Mouse (Mus musculus) megakaryocyte-erythroid progenitor cell, adult 5-6 weeks (primary cell): ENCODE results near the gene Pitpnm1. TPM values are rescaled to one million over a fixed set of nuclear protein-coding genes. Genes with fewer than 3 reads are reported as not detected.
"Not testable (repeated sequence)": the region's sequence is repeated elsewhere in the genome, so short reads cannot be mapped to it uniquely, and the experiment has no call there.

Experiments
- ATAC-seq: replicated peaks from 2 replicates; pipeline ENCODE4 v1.8.0; 2016; ENCODE audit warnings: mild to moderate bottlenecking, inconsistent platforms; ENCODE audit not compliant: severe bottlenecking, poor library complexity, low FRiP score, low TSS enrichment
- total RNA-seq, 2 experiments: library from RNA; stranded (forward) in 1 of 2; stranded (reverse) in 1 of 2; fragments of 200-1000, 215-1000 nt in 1 of 2; fragments of >200 nt in 1 of 2; fragmentation: Nextera tagmentation in 1 of 2; gene quantifications; 2 replicates each; pipeline ENCODE4 v1.2.3; 2014 to 2017

Pitpnm1 gene
- total RNA-seq, 2 experiments from 2014 or later = 7.7 to 42.3 TPM

- ATAC-seq = no peak
Measured at GRCm38 (mm10) chr19:4066877-4067276, 32.9 kb upstream of the Pitpnm1 start.

- not testable (repeated sequence) for ATAC-seq
Measured at GRCm38 (mm10) chr19:4068242-4068641, 31.6 kb upstream of the Pitpnm1 start.

GRCm38 (mm10) chr19:4068717-4069410 is 30.9 kb upstream of the Pitpnm1 start:
- no peak for ATAC-seq

- ATAC-seq = no peak
Measured at GRCm38 (mm10) chr19:4070311-4070710, 29.5 kb upstream of the Pitpnm1 start.

- no peak for ATAC-seq
Measured at GRCm38 (mm10) chr19:4070756-4071155, 29.0 kb upstream of the Pitpnm1 start.

GRCm38 (mm10) chr19:4071406-4071805 is 28.4 kb upstream of the Pitpnm1 start:
- ATAC-seq = no peak

- ATAC-seq = no peak
Measured at GRCm38 (mm10) chr19:4072706-4073424, 26.9 kb upstream of the Pitpnm1 start.

GRCm38 (mm10) chr19:4075531-4075930 is 24.3 kb upstream of the Pitpnm1 start:
- ATAC-seq = no peak

GRCm38 (mm10) chr19:4079594-4079993 is 20.2 kb upstream of the Pitpnm1 start:
- peak; percentile 70 for ATAC-seq

- ATAC-seq = peak; percentile 66
Measured at GRCm38 (mm10) chr19:4080511-4081009, 19.2 kb upstream of the Pitpnm1 start.

GRCm38 (mm10) chr19:4081394-4081793 is 18.4 kb upstream of the Pitpnm1 start, which contains the start of gene Cabp2:
TSS of gene Cabp2 (plus strand) at chr19:4081578.
- ATAC-seq = no peak

GRCm38 (mm10) chr19:4082219-4082965 is 17.4 kb upstream of the Pitpnm1 start:
- ATAC-seq = no peak

- no peak for ATAC-seq
Measured at GRCm38 (mm10) chr19:4083316-4083715, 16.5 kb upstream of the Pitpnm1 start.

GRCm38 (mm10) chr19:4083826-4084225 is 16.0 kb upstream of the Pitpnm1 start:
- ATAC-seq = no peak

- no peak for ATAC-seq
Measured at GRCm38 (mm10) chr19:4084984-4085383, 14.8 kb upstream of the Pitpnm1 start.

GRCm38 (mm10) chr19:4086156-4086555 is 13.6 kb upstream of the Pitpnm1 start:
- no peak for ATAC-seq

GRCm38 (mm10) chr19:4087090-4087489 is 12.7 kb upstream of the Pitpnm1 start:
- ATAC-seq = no peak

GRCm38 (mm10) chr19:4088146-4088545 is 11.7 kb upstream of the Pitpnm1 start:
- ATAC-seq = no peak

- no peak for ATAC-seq
Measured at GRCm38 (mm10) chr19:4089128-4089527, 10.7 kb upstream of the Pitpnm1 start.

GRCm38 (mm10) chr19:4090446-4090845 is 9.4 kb upstream of the Pitpnm1 start:
- no peak for ATAC-seq
